In the genomic region with DNA sequence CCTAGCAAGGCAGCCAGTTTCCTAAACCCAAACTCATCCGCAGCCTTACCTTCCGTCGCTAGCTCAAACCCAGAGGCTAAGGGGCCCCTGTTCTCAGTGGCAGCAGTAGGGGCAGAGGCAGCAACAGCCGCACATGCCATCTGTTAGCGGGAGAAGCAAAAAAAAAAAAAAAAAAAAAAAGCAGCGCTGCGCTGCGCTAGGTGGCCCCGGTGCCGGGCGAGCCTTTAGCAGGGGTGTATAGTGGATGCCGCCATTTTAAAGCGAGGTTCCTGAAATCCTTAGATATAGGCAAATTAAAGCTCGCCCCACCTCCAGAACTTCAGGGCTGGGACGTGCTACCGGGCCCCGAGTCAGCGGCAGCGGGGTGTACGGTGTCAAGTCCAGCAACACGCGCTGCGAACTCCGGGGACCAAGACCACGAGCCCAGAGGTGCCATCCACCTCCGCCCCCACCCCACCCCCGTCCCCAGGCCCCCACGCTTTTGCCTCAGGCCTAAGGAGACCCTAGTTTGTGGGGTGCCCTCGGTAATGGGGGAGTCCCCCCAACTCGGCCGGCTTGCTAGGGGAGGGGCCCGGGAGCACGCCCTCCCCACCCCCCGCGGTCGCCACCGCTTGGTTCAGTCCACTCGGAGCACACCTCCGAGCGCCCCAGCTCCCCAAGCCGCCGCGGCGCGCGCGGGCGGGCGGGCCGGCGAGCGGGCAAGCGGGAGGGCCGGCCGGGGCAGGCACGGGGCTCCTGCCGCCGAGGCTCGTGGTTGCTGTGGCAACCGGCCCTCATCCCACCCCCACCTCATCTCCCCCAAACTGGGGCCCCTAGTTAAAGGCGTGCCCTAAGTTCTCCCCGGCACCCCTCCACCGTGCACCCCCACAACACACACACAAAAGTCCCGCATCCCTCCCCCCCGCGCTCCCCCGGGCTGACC, we compare ENCODE assay signal across 8 mouse cellular contexts. TPM values are rescaled to one million over a fixed set of nuclear protein-coding genes. Genes with fewer than 3 reads are reported as not detected.
DNase-seq lines count a peak whose midpoint lies in the region; ATAC-seq and TF ChIP-seq lines count a peak whose summit lies in the region.

No protein-coding gene starts in this region.

- TF ChIP-seq CTCF in cortical plate, adult 2 months (IDR thresholded peaks at IDR 0.05; ENCODE audit: extremely low read depth, insufficient read depth, low read length) = no peak

- no peaks in the 10 kb centered on the region for H3K4me1 ChIP-seq in cortical plate, adult 2 months (ENCODE audit: control insufficient read depth, insufficient read depth, low read length)
- no peaks in the 10 kb centered on the region for H3K4me1 ChIP-seq in heart, embryonic 10.5 days
- 0 out of 2 replicates have a peak, but pooled peaks cover 3% of the 10 kb centered on the region for H3K4me1 ChIP-seq in kidney, embryonic 15.5 days

- no peak for TF ChIP-seq POLR2A in cortical plate, adult 2 months (IDR thresholded peaks at IDR 0.05; ENCODE audit: extremely low read depth, insufficient read depth, low read length)

- H3K27ac ChIP-seq in cortical plate, adult 2 months (ENCODE audit: insufficient read depth, low read length) = no peak overlapping the region
- H3K27ac ChIP-seq in heart, embryonic 10.5 days = peak overlapping the region; percentile 84
- peak overlapping the region; percentile 71 for H3K27ac ChIP-seq in kidney, embryonic 15.5 days

- H3K9ac ChIP-seq in kidney, embryonic 15.5 days = peak overlapping the region; percentile 47

- H3K27me3 ChIP-seq in heart, embryonic 10.5 days (ENCODE audit: insufficient read depth, poor library complexity, severe bottlenecking) = peaks cover 18% of the 10 kb centered on the region; the same call in 1 of the 2 replicates
- peaks cover 20% of the 10 kb centered on the region for H3K27me3 ChIP-seq in kidney, embryonic 15.5 days

- peak; percentile 93 for ATAC-seq in kidney, embryonic 15.5 days (replicated peaks; ENCODE audit: low FRiP score)

- DNase-seq in right cerebral cortex, postnatal 4 days = peak; percentile 2
- no peak for DNase-seq in right cerebral cortex, adult 2 months (ENCODE audit: low spot score in 2 of 2)
- DNase-seq in heart, embryonic 10.5 days (ENCODE audit: low spot score) = no peak
- peak; percentile 67 to 79 for DNase-seq in lung, postnatal 4 days
- peak; percentile 58 for DNase-seq in retina, postnatal 1 day
- DNase-seq in yolk sac, embryonic 10.5 days (ENCODE audit: low spot score) = peak; percentile 52

- peak overlapping the region; percentile 40; the same call in 1 of the 2 replicates for H3K4me3 ChIP-seq in cortical plate, adult 2 months (ENCODE audit: insufficient read depth, low read length)
- peak overlapping the region; percentile 67 for H3K4me3 ChIP-seq in heart, embryonic 10.5 days
- H3K4me3 ChIP-seq in kidney, embryonic 15.5 days (replicated peaks) = peak overlapping the region; percentile 60

- H3K36me3 ChIP-seq in heart, embryonic 10.5 days = no peaks in the 10 kb centered on the region
- H3K36me3 ChIP-seq in kidney, embryonic 15.5 days = no peaks in the 10 kb centered on the region

- H3K9me3 ChIP-seq in heart, embryonic 10.5 days = no peaks in the 10 kb centered on the region
- H3K9me3 ChIP-seq in kidney, embryonic 15.5 days (replicated peaks) = no peaks in the 10 kb centered on the region

- H3K4me2 ChIP-seq in kidney, embryonic 15.5 days = peak overlapping the region; percentile 79

- 18% methylated on average over 67 of the region's 67 CpGs for WGBS in heart, embryonic 10.5 days
- WGBS in kidney, embryonic 15.5 days = 20% methylated on average over 54 of the region's 67 CpGs

RNA-seq across cellular contexts. Expression of a gene that starts 1.4 kb away (rescaled TPM):
- polyA plus RNA-seq in cortical plate, adult 2 months (2012; rRNA removed) = 0.13 and 0.21 TPM in 2 replicates
- polyA plus RNA-seq in heart, embryonic 10.5 days (2016; fragmentation: Nextera tagmentation; extraction: Ambion mirVana) = 10.0 and 10.9 TPM in 2 replicates
- polyA plus RNA-seq in kidney, embryonic 15.5 days (2015; fragmentation: Nextera tagmentation; extraction: Ambion mirVana) = 8.1 and 9.9 TPM in 2 replicates

Comparison
In these comparisons a context has a peak if more than half of its experiments do, and no peak if none do; other contexts are left out.
1. DNase-seq: peak in right cerebral cortex, postnatal 4 days (single experiment), lung, postnatal 4 days (2 of 2), retina, postnatal 1 day (single experiment) and yolk sac, embryonic 10.5 days (single experiment); none in right cerebral cortex, adult 2 months (0 of 2) and heart, embryonic 10.5 days (single experiment).
2. Peak in every context shown above with its lines, with median percentiles within 50 percentile points of each other: H3K4me3 ChIP-seq.